Mouse (Mus musculus) liver, adult 2 months (tissue): ENCODE data around the gene Pa2g4. TPM values are rescaled to one million over a fixed set of nuclear protein-coding genes. Genes with fewer than 3 reads are reported as not detected.

Experiments used
- DNase-seq: peaks from one replicate; pipeline ENCODE4 v3.0.0-alpha.2; 2011; ENCODE audit warnings: low read depth, low spot score; ENCODE audit errors: extremely low read depth
- H3K27ac ChIP-seq: fragments of 200-500 bp; replicated peaks from 2 replicates; pipeline ENCODE4 v1.5.1; 2012; ENCODE audit warnings: low read depth, mild to moderate bottlenecking, control low read depth, inconsistent platforms, low read length; ENCODE audit not compliant: insufficient read depth
- H3K27me3 ChIP-seq: fragments of 200-500 bp; 2 replicates; pipeline ENCODE4 v1.6.1; 2012; ENCODE audit warnings: mild to moderate bottlenecking, moderate library complexity, low read length, inconsistent platforms; ENCODE audit not compliant: control insufficient read depth, insufficient read depth
- H3K36me3 ChIP-seq: fragments of 200-500 bp; 2 replicates; pipeline ENCODE4 v1.6.1; 2012; ENCODE audit warnings: low read length, inconsistent platforms; ENCODE audit not compliant: control insufficient read depth, insufficient read depth
- H3K4me1 ChIP-seq: fragments of 200-500 bp; 2 replicates; pipeline ENCODE4 v1.6.1; 2011; ENCODE audit warnings: low read length; ENCODE audit not compliant: control insufficient read depth, insufficient read depth
- H3K4me3 ChIP-seq: fragments of 200-500 bp; 2 replicates; pipeline ENCODE4 v1.5.1; 2011; ENCODE audit warnings: low read depth, mild to moderate bottlenecking, control low read depth, low read length, moderate library complexity; ENCODE audit not compliant: insufficient read depth
- H3K79me2 ChIP-seq: fragments of 200-500 bp; 2 replicates; pipeline ENCODE4 v1.6.1; 2012; ENCODE audit warnings: inconsistent platforms, mild to moderate bottlenecking, low read length, moderate library complexity; ENCODE audit not compliant: control insufficient read depth, insufficient read depth
- H3K9ac ChIP-seq: fragments of 200-500 bp; 2 replicates; pipeline ENCODE4 v1.6.1; 2012; ENCODE audit warnings: low read depth, mild to moderate bottlenecking, control low read depth, inconsistent platforms, low read length
- CTCF ChIP-seq: fragments of 200-500 bp; IDR thresholded peaks from 2 replicates; pipeline ENCODE4 v1.5.1; 2011; ENCODE audit warnings: low read depth, low read length, control low read depth
- POLR2A ChIP-seq: fragments of 200-500 bp; IDR thresholded peaks from 2 replicates; pipeline ENCODE4 v1.6.1; 2011; ENCODE audit warnings: low read length, control low read depth; ENCODE audit not compliant: insufficient read depth; ENCODE audit errors: extremely low read depth
- WGBS: fragments of 180-500 bp; shearing (Covaris S2); methylation state at CpG from one replicate; pipeline ENCODE4 v1.1.7; 2018; 5-methylcytosine and 5-hydroxymethylcytosine counted together
- polyA plus RNA-seq: library from polyadenylated mRNA; depleted of rRNA; stranded (reverse); fragments of >200 nt; gene quantifications from 2 replicates; pipeline ENCODE4 v1.2.3, GENCODE M21; 2012
- total RNA-seq: library from RNA; depleted of rRNA; stranded (reverse); fragments of >200 nt; gene quantifications from 2 replicates; pipeline ENCODE4 v1.2.3, GENCODE M21; 2014

Gene Pa2g4
- total and polyA plus RNA-seq, 2 experiments: 17.6 to 24.7 TPM

DNA sequence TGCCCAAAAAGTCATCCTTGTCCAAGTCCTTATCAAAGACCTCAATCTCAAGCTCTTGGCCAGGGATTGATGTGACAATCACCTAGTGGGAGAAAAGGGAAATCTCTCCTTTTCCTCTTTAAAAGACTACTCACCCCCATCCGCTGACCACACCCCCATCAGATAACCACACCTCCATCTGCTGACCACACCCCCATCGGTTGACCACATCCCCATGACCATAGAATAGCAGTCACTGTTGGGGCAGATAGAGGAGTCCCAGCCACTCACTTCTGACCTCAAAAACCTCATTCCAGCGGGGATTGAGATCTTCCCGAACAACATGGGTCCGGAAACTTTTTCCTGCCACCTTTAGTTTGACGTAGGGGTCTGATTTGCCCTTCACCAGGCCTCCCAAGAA lies 49.1 kb downstream of the Pa2g4 start:
- 72% methylated on average over 6 of the region's 6 CpGs for WGBS
- TF ChIP-seq POLR2A: no peak
- TF ChIP-seq CTCF: no peak
- no peak overlapping the region for H3K4me3 ChIP-seq
- H3K27ac ChIP-seq: no peak overlapping the region
- peaks cover 4% of the 10 kb centered on the region; the same call in 1 of the 2 replicates for H3K36me3 ChIP-seq
- no peaks in the 10 kb centered on the region; the same call in 1 of the 2 replicates for H3K79me2 ChIP-seq
- no peak overlapping the region for H3K9ac ChIP-seq
- DNase-seq: no peak
- H3K27me3 ChIP-seq: no peaks in the 10 kb centered on the region
- H3K4me1 ChIP-seq: no peaks in the 10 kb centered on the region

DNA sequence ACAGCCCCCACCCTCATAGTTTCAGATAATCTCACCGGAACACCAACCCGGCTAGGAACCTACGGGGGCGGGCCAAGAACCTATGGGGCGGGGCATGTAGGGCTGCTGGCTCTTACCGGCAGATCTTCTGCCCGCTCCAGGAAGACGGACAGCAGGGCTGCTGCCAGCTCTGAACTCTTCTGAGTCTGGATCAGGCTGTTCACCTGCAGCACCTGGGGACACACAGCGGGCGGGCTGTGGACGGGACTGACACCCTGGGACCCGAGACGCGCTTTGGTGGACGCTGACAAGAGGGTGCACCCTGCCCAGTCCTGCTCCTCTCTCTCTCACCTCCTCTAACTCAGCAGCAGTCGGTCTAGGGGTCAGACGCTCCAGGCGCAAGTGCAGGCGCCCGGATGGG lies 49.8 kb downstream of the Pa2g4 start:
- no peak for DNase-seq
- no peaks in the 10 kb centered on the region for H3K4me1 ChIP-seq
- H3K36me3 ChIP-seq: peaks cover 4% of the 10 kb centered on the region; the same call in 1 of the 2 replicates
- H3K27me3 ChIP-seq: no peaks in the 10 kb centered on the region
- WGBS: 89% methylated on average over 20 of the region's 20 CpGs
- no peak overlapping the region for H3K27ac ChIP-seq
- TF ChIP-seq POLR2A (no peak), CTCF (no peak)
- no peaks in the 10 kb centered on the region; the same call in 1 of the 2 replicates for H3K79me2 ChIP-seq
- H3K4me3 ChIP-seq: no peak overlapping the region
- H3K9ac ChIP-seq: no peak overlapping the region

DNA sequence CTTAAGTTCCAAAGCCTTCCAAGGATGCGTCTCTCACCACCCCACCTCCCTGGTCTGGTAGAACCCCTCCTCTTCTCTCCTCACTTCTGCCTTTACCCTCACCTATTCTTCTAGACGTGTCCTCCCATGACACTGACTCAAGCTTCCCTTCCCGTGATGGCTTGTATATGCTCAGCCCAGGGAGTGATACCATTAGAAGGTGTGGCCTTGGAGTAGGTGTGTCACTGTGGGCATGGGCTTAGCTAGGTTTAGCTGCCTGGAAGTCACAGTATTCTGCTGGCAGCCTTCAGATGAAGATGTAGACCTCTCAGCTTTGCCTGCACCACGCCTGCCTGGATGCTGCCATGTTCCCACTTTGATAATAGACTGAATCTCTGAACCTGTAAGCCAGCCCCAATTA lies 50.7 kb downstream of the Pa2g4 start:
- Histone ChIP-seq H3K36me3 (peaks cover 4% of the 10 kb centered on the region; the same call in 1 of the 2 replicates), H3K27ac (no peak overlapping the region), H3K4me3 (no peak overlapping the region), H3K27me3 (no peaks in the 10 kb centered on the region), H3K9ac (no peak overlapping the region), H3K4me1 (no peaks in the 10 kb centered on the region), H3K79me2 (no peaks in the 10 kb centered on the region; the same call in 1 of the 2 replicates)
- WGBS: 87% methylated on average over 4 of the region's 4 CpGs
- TF ChIP-seq POLR2A (no peak), CTCF (no peak)
- DNase-seq: no peak

DNA sequence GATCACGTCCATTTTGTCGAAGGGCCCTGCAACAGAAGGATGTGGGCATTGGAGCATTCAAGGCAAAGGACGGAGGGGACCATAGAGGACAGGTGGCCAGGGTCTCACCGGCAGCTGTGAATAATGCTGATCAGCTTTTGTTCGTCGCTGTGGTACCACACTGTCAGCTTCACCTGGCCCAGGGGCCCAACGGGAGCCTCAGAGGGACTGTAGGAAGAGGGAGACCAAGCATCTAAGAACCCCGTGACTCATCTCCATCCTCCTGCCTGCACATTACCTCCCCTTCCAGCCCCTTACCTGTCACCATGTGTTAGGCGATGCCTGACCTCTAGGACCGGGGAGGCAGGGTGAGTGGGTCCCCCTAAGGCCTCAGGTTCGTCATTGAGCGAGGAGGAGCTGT lies 54.0 kb downstream of the Pa2g4 start:
- no peak for DNase-seq
- no peak overlapping the region for H3K4me3 ChIP-seq
- WGBS: 94% methylated on average over 12 of the region's 12 CpGs
- H3K27me3 ChIP-seq: no peaks in the 10 kb centered on the region
- no peak overlapping the region for H3K9ac ChIP-seq
- TF ChIP-seq POLR2A (no peak), CTCF (no peak)
- no peaks in the 10 kb centered on the region for H3K4me1 ChIP-seq
- peaks cover 7% of the 10 kb centered on the region; the same call in 1 of the 2 replicates for H3K36me3 ChIP-seq
- H3K79me2 ChIP-seq: no peaks in the 10 kb centered on the region; the same call in 1 of the 2 replicates
- H3K27ac ChIP-seq: no peak overlapping the region

DNA sequence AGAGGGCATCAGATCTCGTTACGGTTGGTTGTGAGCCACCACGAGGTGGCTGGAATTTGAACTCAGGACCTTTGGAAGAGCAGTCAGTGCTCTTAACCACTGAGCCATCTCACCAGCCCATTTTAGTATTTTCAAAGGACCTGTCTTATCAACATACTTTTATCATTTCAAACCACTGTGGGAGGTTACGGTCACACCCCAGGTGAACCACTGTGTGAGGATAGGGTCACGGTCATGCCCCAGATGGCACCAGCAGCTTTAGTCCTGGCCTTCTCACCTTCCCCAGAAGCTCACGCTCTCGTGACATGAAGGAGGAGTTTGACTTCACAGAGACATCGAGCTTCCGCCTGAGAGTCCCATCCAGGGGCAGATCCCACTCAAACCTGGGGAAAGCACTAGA lies 54.6 kb downstream of the Pa2g4 start:
- no peak overlapping the region for H3K27ac ChIP-seq
- H3K9ac ChIP-seq: no peak overlapping the region
- DNase-seq: no peak
- no peak overlapping the region for H3K4me3 ChIP-seq
- no peaks in the 10 kb centered on the region for H3K27me3 ChIP-seq
- no peaks in the 10 kb centered on the region for H3K4me1 ChIP-seq
- H3K79me2 ChIP-seq: no peaks in the 10 kb centered on the region; the same call in 1 of the 2 replicates
- TF ChIP-seq POLR2A: no peak
- TF ChIP-seq CTCF: no peak
- WGBS: 83% methylated on average over 9 of the region's 9 CpGs
- peaks cover 7% of the 10 kb centered on the region; the same call in 1 of the 2 replicates for H3K36me3 ChIP-seq

DNA sequence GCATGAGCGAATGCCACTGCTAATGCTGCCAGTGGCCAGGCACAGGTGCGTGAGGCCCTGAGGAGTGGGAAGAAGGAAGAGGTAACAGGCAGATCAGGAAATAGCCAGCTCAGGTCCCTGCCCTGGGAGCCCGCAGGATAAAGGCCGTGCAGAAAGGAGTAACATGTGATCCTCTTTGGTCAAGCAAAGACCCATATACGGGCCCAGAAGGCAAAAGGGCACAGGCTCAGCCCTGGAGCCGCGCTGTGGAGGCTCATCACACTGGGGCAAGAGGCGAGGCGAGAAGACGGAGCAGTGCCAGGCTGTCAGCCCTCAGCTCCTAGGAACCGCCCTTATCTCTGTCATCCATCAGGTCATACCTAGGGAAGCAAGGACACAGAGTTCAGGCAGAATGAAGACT lies 55.5 kb downstream of the Pa2g4 start:
- H3K79me2 ChIP-seq: peaks cover 4% of the 10 kb centered on the region; the same call in 1 of the 2 replicates
- WGBS: 94% methylated on average over 11 of the region's 11 CpGs
- H3K9ac ChIP-seq: no peak overlapping the region
- no peaks in the 10 kb centered on the region for H3K27me3 ChIP-seq
- no peak for DNase-seq
- H3K36me3 ChIP-seq: peaks cover 5% of the 10 kb centered on the region; the same call in 1 of the 2 replicates
- H3K4me3 ChIP-seq: no peak overlapping the region
- TF ChIP-seq POLR2A: no peak
- TF ChIP-seq CTCF: no peak
- no peak overlapping the region for H3K27ac ChIP-seq
- no peaks in the 10 kb centered on the region for H3K4me1 ChIP-seq
